Mouse (Mus musculus) midbrain, embryonic 12.5 days (tissue): ENCODE measurements at regions not wholly inside any gene's neighbourhood (a gene's known extent, or its start where the extent isn't known, plus 50 kb on each side); places are given as distances from the start of the nearest gene placed in this dataset.
"Not testable (repeated sequence)": the region's sequence is repeated elsewhere in the genome, so short reads cannot be mapped to it uniquely, and the experiment has no call there.

Experiments used
- ATAC-seq: fragments of 200-750 bp; cut with Nextera tagmentation; 2 replicates; pipeline ENCODE4 v1.8.0; 2017; ENCODE audit warnings: low read depth, moderate TSS enrichment, moderate library complexity; ENCODE audit not compliant: low FRiP score
- H3K27ac ChIP-seq: fragments of 300-500 bp; sonication (generic); replicated peaks from 2 replicates; pipeline ENCODE4 v1.5.1; 2016; ENCODE audit warnings: mild to moderate bottlenecking
- H3K27me3 ChIP-seq: fragments of 300-500 bp; sonication (generic); 2 replicates; pipeline ENCODE4 v1.6.1; 2016; ENCODE audit warnings: mild to moderate bottlenecking
- H3K36me3 ChIP-seq: fragments of 300-500 bp; sonication (generic); 2 replicates; pipeline ENCODE4 v1.6.1; 2016
- H3K4me1 ChIP-seq: fragments of 300-500 bp; sonication (generic); 2 replicates; pipeline ENCODE4 v1.6.1; 2016
- H3K4me2 ChIP-seq: fragments of 300-500 bp; sonication (generic); replicated peaks from 2 replicates; pipeline ENCODE4 v1.6.1; 2016; ENCODE audit warnings: mild to moderate bottlenecking, moderate library complexity
- H3K4me3 ChIP-seq: fragments of 300-500 bp; sonication (generic); 2 replicates; pipeline ENCODE4 v1.5.1; 2016; ENCODE audit warnings: mild to moderate bottlenecking
- H3K9ac ChIP-seq: fragments of 300-500 bp; sonication (generic); replicated peaks from 2 replicates; pipeline ENCODE4 v1.6.1; 2016; ENCODE audit warnings: mild to moderate bottlenecking, moderate library complexity
- H3K9me3 ChIP-seq: fragments of 300-500 bp; sonication (generic); 2 replicates; pipeline ENCODE4 v1.6.1; 2016; ENCODE audit warnings: mild to moderate bottlenecking
- WGBS: fragments of 180-500 bp; shearing (Covaris S2); methylation state at CpG from one replicate; pipeline ENCODE4 v1.1.7; 2016; 5-methylcytosine and 5-hydroxymethylcytosine counted together

GRCm38 (mm10) chr4:28064935-28065334 is 748.0 kb upstream of the Epha7 start:
- no peak overlapping the region for H3K4me2 ChIP-seq
- ATAC-seq = no peak
- H3K4me3 ChIP-seq = no peak overlapping the region
- no peak overlapping the region for H3K9ac ChIP-seq
- H3K9me3 ChIP-seq = no peaks in the 10 kb centered on the region
- H3K36me3 ChIP-seq = no peaks in the 10 kb centered on the region
- H3K27ac ChIP-seq = no peak overlapping the region
- H3K27me3 ChIP-seq = no peaks in the 10 kb centered on the region
- H3K4me1 ChIP-seq = no peaks in the 10 kb centered on the region

DNA sequence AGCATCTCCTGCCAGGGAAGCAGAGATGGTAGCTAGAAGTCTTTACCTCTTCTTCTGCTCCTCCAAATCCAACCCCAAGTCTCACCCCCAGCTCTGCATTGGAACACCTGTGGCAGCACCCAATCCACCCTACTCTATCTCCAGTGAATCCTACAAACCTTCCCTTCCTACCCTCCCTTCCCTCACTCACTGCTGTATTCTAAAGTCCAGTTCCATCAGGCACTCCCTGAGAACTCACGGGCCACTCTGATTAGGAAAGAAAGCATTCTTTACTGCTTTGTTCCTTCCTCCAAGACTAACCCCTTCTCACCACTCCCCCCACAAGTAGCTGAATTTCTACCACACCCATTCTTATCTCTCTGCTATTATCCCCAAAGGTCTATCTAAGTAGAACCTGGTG is 747.1 kb upstream of the Epha7 start:
- Histone ChIP-seq H3K9ac (no peak overlapping the region), H3K27ac (no peak overlapping the region), H3K9me3 (no peaks in the 10 kb centered on the region), H3K4me3 (no peak overlapping the region), H3K4me1 (no peaks in the 10 kb centered on the region), H3K4me2 (no peak overlapping the region), H3K27me3 (no peaks in the 10 kb centered on the region), H3K36me3 (no peaks in the 10 kb centered on the region)
- 53% methylated on average over 1 of the region's 1 CpGs for WGBS
- ATAC-seq = no peak

GRCm38 (mm10) chr4:28079030-28079429 is 733.9 kb upstream of the Epha7 start:
- Histone ChIP-seq H3K4me1 (no peaks in the 10 kb centered on the region), H3K27me3 (no peaks in the 10 kb centered on the region), H3K9ac (no peak overlapping the region), H3K27ac (no peak overlapping the region), H3K9me3 (no peaks in the 10 kb centered on the region), H3K36me3 (no peaks in the 10 kb centered on the region), H3K4me2 (no peak overlapping the region), H3K4me3 (no peak overlapping the region)
- WGBS = 87% methylated on average over 2 of the region's 2 CpGs
- ATAC-seq = no peak

DNA sequence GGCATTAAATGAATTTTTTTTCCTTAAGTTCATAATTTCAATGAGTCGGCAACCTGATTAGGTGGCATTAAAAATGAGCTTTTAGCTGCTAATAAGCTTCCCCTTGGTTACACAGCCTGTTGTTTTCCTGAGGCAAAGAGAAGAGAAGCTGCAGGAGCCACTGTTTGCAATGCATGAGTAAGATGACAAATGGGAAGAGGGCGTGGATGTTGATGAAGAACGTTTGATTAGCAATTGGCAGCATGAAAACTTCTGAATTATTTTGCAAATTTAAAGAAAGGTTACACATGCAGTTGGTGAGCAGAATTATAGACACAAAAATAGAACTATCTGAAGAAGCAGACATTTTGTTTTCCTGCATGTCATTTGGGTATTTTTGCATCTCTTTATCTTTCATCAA is 720.1 kb upstream of the Epha7 start:
- Histone ChIP-seq H3K36me3 (no peaks in the 10 kb centered on the region), H3K4me1 (no peaks in the 10 kb centered on the region), H3K9ac (no peak overlapping the region), H3K4me2 (no peak overlapping the region), H3K9me3 (no peaks in the 10 kb centered on the region), H3K27me3 (no peaks in the 10 kb centered on the region), H3K27ac (no peak overlapping the region), H3K4me3 (no peak overlapping the region)
- WGBS = 68% methylated on average over 3 of the region's 3 CpGs
- no peak for ATAC-seq

DNA sequence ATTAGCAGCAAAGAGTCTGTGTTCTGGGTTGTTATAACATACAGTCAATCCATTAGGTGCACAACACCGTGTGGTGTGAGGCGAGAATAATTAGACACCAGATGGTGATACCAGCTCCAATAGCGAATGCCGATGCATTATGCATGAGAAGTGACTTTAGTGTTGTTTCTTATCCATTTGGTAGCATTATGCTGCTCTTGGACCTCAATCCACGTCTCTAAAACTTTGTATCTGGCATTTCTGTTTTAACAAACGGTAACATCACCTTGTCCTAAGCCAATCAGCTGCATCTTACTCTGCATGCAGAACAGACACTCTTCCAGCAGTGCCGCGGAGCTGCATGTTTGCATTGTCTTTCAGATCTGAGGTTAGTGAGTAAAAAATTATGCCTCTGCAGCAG is 669.8 kb upstream of the Epha7 start:
- Histone ChIP-seq H3K4me2 (peak overlapping the region; percentile 26; the same call in 1 of the 2 replicates), H3K4me3 (0 out of 2 replicates have a peak overlapping the region, but pooled peaks have one; percentile 14), H3K9ac (no peak overlapping the region), H3K9me3 (no peaks in the 10 kb centered on the region), H3K4me1 (peaks cover 2% of the 10 kb centered on the region; the same call in 1 of the 2 replicates), H3K27me3 (no peaks in the 10 kb centered on the region), H3K36me3 (no peaks in the 10 kb centered on the region), H3K27ac (peak overlapping the region; percentile 64)
- peak; percentile 97 for ATAC-seq
- WGBS = 49% methylated on average over 8 of the region's 8 CpGs

DNA sequence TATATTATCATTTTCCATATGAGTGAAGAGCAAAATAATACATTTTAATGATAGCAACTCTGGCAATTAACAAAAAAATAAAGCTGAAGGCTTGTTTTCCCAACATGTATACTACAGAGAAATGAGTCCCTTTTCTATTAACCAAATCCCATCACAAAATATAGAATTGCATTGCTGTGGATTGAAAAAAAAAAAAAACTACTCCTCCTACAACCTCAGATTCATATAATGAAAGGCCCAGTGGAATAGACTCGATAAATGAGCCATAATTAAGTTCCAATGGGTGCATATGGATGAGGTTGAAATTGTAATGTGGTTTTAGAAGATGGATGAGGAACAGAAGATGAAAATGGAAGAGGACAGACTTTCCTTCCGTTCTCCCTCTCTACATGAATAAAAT is 657.8 kb upstream of the Epha7 start:
- Histone ChIP-seq H3K4me2 (no peak overlapping the region), H3K4me3 (no peak overlapping the region), H3K27me3 (no peaks in the 10 kb centered on the region), H3K4me1 (no peaks in the 10 kb centered on the region), H3K27ac (no peak overlapping the region), H3K36me3 (no peaks in the 10 kb centered on the region), H3K9ac (no peak overlapping the region), H3K9me3 (no peaks in the 10 kb centered on the region)
- ATAC-seq = no peak
- 81% methylated on average over 2 of the region's 2 CpGs for WGBS

- peak; percentile 100 for ATAC-seq
- no peak overlapping the region for H3K9ac ChIP-seq
- no peak overlapping the region for H3K4me2 ChIP-seq
- no peaks in the 10 kb centered on the region; the same call in 1 of the 2 replicates for H3K9me3 ChIP-seq
- no peak overlapping the region for H3K4me3 ChIP-seq
- H3K36me3 ChIP-seq = no peaks in the 10 kb centered on the region
- H3K27ac ChIP-seq = no peak overlapping the region
- WGBS = 67% methylated on average over 3 of the region's 3 CpGs
- H3K4me1 ChIP-seq = no peaks in the 10 kb centered on the region
- H3K27me3 ChIP-seq = no peaks in the 10 kb centered on the region
Measured at GRCm38 (mm10) chr4:28176771-28177170, 636.2 kb upstream of the Epha7 start.

- no peak overlapping the region for H3K27ac ChIP-seq
- ATAC-seq = no peak
- no peak overlapping the region for H3K9ac ChIP-seq
- no peaks in the 10 kb centered on the region for H3K27me3 ChIP-seq
- H3K9me3 ChIP-seq = no peaks in the 10 kb centered on the region
- H3K4me2 ChIP-seq = no peak overlapping the region
- H3K4me1 ChIP-seq = no peaks in the 10 kb centered on the region
- 70% methylated on average over 5 of the region's 5 CpGs for WGBS
- no peak overlapping the region for H3K4me3 ChIP-seq
- H3K36me3 ChIP-seq = no peaks in the 10 kb centered on the region
Measured at GRCm38 (mm10) chr4:28190861-28191260, 622.1 kb upstream of the Epha7 start.

- ATAC-seq = peak; percentile 96
- 25% methylated on average over 2 of the region's 2 CpGs for WGBS
- H3K4me3 ChIP-seq = no peak overlapping the region
- no peak overlapping the region for H3K9ac ChIP-seq
- H3K27me3 ChIP-seq = no peaks in the 10 kb centered on the region
- no peaks in the 10 kb centered on the region for H3K4me1 ChIP-seq
- no peak overlapping the region for H3K27ac ChIP-seq
- H3K9me3 ChIP-seq = no peaks in the 10 kb centered on the region
- no peaks in the 10 kb centered on the region for H3K36me3 ChIP-seq
- H3K4me2 ChIP-seq = no peak overlapping the region
Measured at GRCm38 (mm10) chr4:28227594-28228208, 585.2 kb upstream of the Epha7 start.

DNA sequence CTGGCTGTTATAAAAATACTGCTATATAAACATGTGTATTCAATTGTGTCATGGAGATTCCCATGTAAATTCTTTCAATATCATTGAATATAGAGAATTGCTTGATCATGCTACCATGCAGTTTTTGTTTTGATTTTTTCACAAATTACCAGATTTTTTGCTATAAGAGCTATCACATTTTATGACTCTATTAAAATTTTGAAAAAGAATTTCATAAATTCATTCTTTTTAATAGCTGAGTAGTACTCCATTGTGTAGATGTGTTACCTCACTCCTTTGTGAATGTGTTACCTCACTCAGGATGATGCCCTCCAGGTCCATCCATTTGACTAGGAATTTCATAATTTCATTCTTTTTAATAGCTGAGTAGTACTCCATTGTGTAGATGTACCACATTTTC is 577.4 kb upstream of the Epha7 start:
- not testable (repeated sequence) for H3K4me2 ChIP-seq, H3K4me3 ChIP-seq, ATAC-seq, H3K4me1 ChIP-seq, H3K27ac ChIP-seq, H3K9me3 ChIP-seq, H3K36me3 ChIP-seq, H3K9ac ChIP-seq, H3K27me3 ChIP-seq

DNA sequence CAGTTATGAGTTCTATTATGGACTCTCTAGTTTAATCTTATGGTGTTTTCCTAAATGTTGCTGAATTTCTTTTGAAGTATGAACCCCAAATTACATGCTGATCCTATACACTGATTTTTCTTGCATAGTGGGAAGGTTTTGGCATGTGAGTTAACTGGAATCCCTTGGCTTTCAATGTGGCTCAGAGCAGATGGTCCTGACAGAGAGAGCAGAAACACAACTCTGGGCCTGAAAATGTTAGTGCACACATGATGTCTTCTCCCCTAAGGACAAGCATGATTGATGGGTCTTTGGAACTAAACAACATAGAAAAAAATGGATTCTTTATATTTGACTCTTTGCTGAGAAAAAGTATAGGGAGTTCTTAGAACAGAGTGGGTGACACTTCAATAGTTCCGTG is 570.7 kb upstream of the Epha7 start:
- H3K27me3 ChIP-seq = no peaks in the 10 kb centered on the region
- WGBS = 98% methylated on average over 1 of the region's 1 CpGs
- no peaks in the 10 kb centered on the region for H3K36me3 ChIP-seq
- H3K4me3 ChIP-seq = no peak overlapping the region
- H3K9me3 ChIP-seq = no peaks in the 10 kb centered on the region
- no peak for ATAC-seq
- H3K9ac ChIP-seq = no peak overlapping the region
- H3K4me2 ChIP-seq = no peak overlapping the region
- H3K27ac ChIP-seq = no peak overlapping the region
- no peaks in the 10 kb centered on the region for H3K4me1 ChIP-seq
